Mouse (Mus musculus) liver, adult 2 months (tissue): ENCODE data around the gene Nfia. TPM values are rescaled to one million over a fixed set of nuclear protein-coding genes. Genes with fewer than 3 reads are reported as not detected.
A peak's percentile ranks its signal among the peaks of the same experiment; 100 is the strongest.

ENCODE experiments used
- DNase-seq: peaks from one replicate; pipeline ENCODE4 v3.0.0-alpha.2; 2011; ENCODE audit warnings: low read depth, low spot score; ENCODE audit errors: extremely low read depth
- H3K27ac ChIP-seq: fragments of 200-500 bp; replicated peaks from 2 replicates; pipeline ENCODE4 v1.5.1; 2012; ENCODE audit warnings: low read depth, mild to moderate bottlenecking, control low read depth, inconsistent platforms, low read length; ENCODE audit not compliant: insufficient read depth
- H3K27me3 ChIP-seq: fragments of 200-500 bp; 2 replicates; pipeline ENCODE4 v1.6.1; 2012; ENCODE audit warnings: mild to moderate bottlenecking, moderate library complexity, low read length, inconsistent platforms; ENCODE audit not compliant: control insufficient read depth, insufficient read depth
- H3K36me3 ChIP-seq: fragments of 200-500 bp; 2 replicates; pipeline ENCODE4 v1.6.1; 2012; ENCODE audit warnings: low read length, inconsistent platforms; ENCODE audit not compliant: control insufficient read depth, insufficient read depth
- H3K4me1 ChIP-seq: fragments of 200-500 bp; 2 replicates; pipeline ENCODE4 v1.6.1; 2011; ENCODE audit warnings: low read length; ENCODE audit not compliant: control insufficient read depth, insufficient read depth
- H3K4me3 ChIP-seq: fragments of 200-500 bp; 2 replicates; pipeline ENCODE4 v1.5.1; 2011; ENCODE audit warnings: low read depth, mild to moderate bottlenecking, control low read depth, low read length, moderate library complexity; ENCODE audit not compliant: insufficient read depth
- H3K79me2 ChIP-seq: fragments of 200-500 bp; 2 replicates; pipeline ENCODE4 v1.6.1; 2012; ENCODE audit warnings: inconsistent platforms, mild to moderate bottlenecking, low read length, moderate library complexity; ENCODE audit not compliant: control insufficient read depth, insufficient read depth
- H3K9ac ChIP-seq: fragments of 200-500 bp; 2 replicates; pipeline ENCODE4 v1.6.1; 2012; ENCODE audit warnings: low read depth, mild to moderate bottlenecking, control low read depth, inconsistent platforms, low read length
- CTCF ChIP-seq: fragments of 200-500 bp; IDR thresholded peaks from 2 replicates; pipeline ENCODE4 v1.5.1; 2011; ENCODE audit warnings: low read depth, low read length, control low read depth
- POLR2A ChIP-seq: fragments of 200-500 bp; IDR thresholded peaks from 2 replicates; pipeline ENCODE4 v1.6.1; 2011; ENCODE audit warnings: low read length, control low read depth; ENCODE audit not compliant: insufficient read depth; ENCODE audit errors: extremely low read depth
- WGBS: fragments of 180-500 bp; shearing (Covaris S2); methylation state at CpG from one replicate; pipeline ENCODE4 v1.1.7; 2018; 5-methylcytosine and 5-hydroxymethylcytosine counted together
- polyA plus RNA-seq: library from polyadenylated mRNA; depleted of rRNA; stranded (reverse); fragments of >200 nt; gene quantifications from 2 replicates; pipeline ENCODE4 v1.2.3, GENCODE M21; 2012
- total RNA-seq: library from RNA; depleted of rRNA; stranded (reverse); fragments of >200 nt; gene quantifications from 2 replicates; pipeline ENCODE4 v1.2.3, GENCODE M21; 2014

Nfia gene
- total and polyA plus RNA-seq, 2 experiments, result 12.5 to 32.2 TPM

GRCm38 (mm10) chr4:97774446-97774950 is 2.0 kb downstream of the Nfia start:
- H3K27me3 ChIP-seq, result no peaks in the 10 kb centered on the region

GRCm38 (mm10) chr4:97775059-97775458 is 2.5 kb downstream of the Nfia start:
- H3K4me1 ChIP-seq, result peaks cover 10% of the 10 kb centered on the region; the same call in 1 of the 2 replicates
- DNase-seq, result peak; percentile 83
- no peaks in the 10 kb centered on the region for H3K36me3 ChIP-seq
- peak overlapping the region; percentile 11; the same call in 1 of the 2 replicates for H3K9ac ChIP-seq
- H3K27me3 ChIP-seq, result no peaks in the 10 kb centered on the region
- peaks cover 11% of the 10 kb centered on the region for H3K79me2 ChIP-seq
- no peak for TF ChIP-seq POLR2A
- TF ChIP-seq CTCF, result peak; percentile 23; the same call in 1 of the 2 replicates
- WGBS, result under 1% methylated on average over 13 of the region's 13 CpGs
- H3K27ac ChIP-seq, result peak overlapping the region; percentile 43
- peak overlapping the region; percentile 17 for H3K4me3 ChIP-seq

More at GRCm38 (mm10) chr4:97774446-97774950, 2.0 kb downstream of the Nfia start:
- H3K36me3 ChIP-seq, result no peaks in the 10 kb centered on the region
- 0 out of 2 replicates have a peak overlapping the region, but pooled peaks have one; percentile 22 for H3K27ac ChIP-seq
- H3K4me1 ChIP-seq, result peaks cover 8% of the 10 kb centered on the region; the same call in 1 of the 2 replicates
- H3K4me3 ChIP-seq, result no peak overlapping the region; the same call in 1 of the 2 replicates
- TF ChIP-seq CTCF, result no peak
- TF ChIP-seq POLR2A, result no peak
- H3K79me2 ChIP-seq, result peaks cover 11% of the 10 kb centered on the region
- WGBS, result 25% methylated on average over 4 of the region's 4 CpGs
- DNase-seq, result no peak
- H3K9ac ChIP-seq, result no peak overlapping the region

GRCm38 (mm10) chr4:97775494-97776265 is 3.1 kb downstream of the Nfia start:
- Histone ChIP-seq H3K27ac (peak overlapping the region; percentile 43), H3K79me2 (peaks cover 11% of the 10 kb centered on the region), H3K27me3 (no peaks in the 10 kb centered on the region), H3K4me3 (peak overlapping the region; percentile 43), H3K36me3 (no peaks in the 10 kb centered on the region), H3K4me1 (peaks cover 12% of the 10 kb centered on the region; the same call in 1 of the 2 replicates), H3K9ac (peak overlapping the region; percentile 76)
- DNase-seq, result peak; percentile 52
- TF ChIP-seq POLR2A, result no peak
- no peak for TF ChIP-seq CTCF
- 1% methylated on average over 20 of the region's 20 CpGs for WGBS

GRCm38 (mm10) chr4:97776388-97777080 is 4.0 kb downstream of the Nfia start:
- 1% methylated on average over 10 of the region's 10 CpGs for WGBS
- H3K9ac ChIP-seq, result peak overlapping the region; percentile 100

GRCm38 (mm10) chr4:97777081-97777705 is 4.7 kb downstream of the Nfia start:
- 1% methylated on average over 51 of the region's 77 CpGs for WGBS

More at GRCm38 (mm10) chr4:97776388-97777080, 4.0 kb downstream of the Nfia start:
- peak; percentile 45 for DNase-seq
- TF ChIP-seq POLR2A (no peak), CTCF (no peak)
- peak overlapping the region; percentile 100 for H3K4me3 ChIP-seq
- H3K36me3 ChIP-seq, result no peaks in the 10 kb centered on the region
- peak overlapping the region; percentile 92 for H3K27ac ChIP-seq
- H3K4me1 ChIP-seq, result peaks cover 12% of the 10 kb centered on the region; the same call in 1 of the 2 replicates
- no peaks in the 10 kb centered on the region for H3K27me3 ChIP-seq
- H3K79me2 ChIP-seq, result peaks cover 11% of the 10 kb centered on the region

More at GRCm38 (mm10) chr4:97777081-97777705, 4.7 kb downstream of the Nfia start:
- H3K27me3 ChIP-seq, result no peaks in the 10 kb centered on the region
- H3K36me3 ChIP-seq, result no peaks in the 10 kb centered on the region
- H3K4me3 ChIP-seq, result peak overlapping the region; percentile 100
- no peak for TF ChIP-seq CTCF
- TF ChIP-seq POLR2A, result no peak
- peak overlapping the region; percentile 100 for H3K9ac ChIP-seq
- peaks cover 14% of the 10 kb centered on the region; the same call in 1 of the 2 replicates for H3K4me1 ChIP-seq
- H3K79me2 ChIP-seq, result peaks cover 13% of the 10 kb centered on the region
- DNase-seq, result no peak
- H3K27ac ChIP-seq, result peak overlapping the region; percentile 99
